Mouse (Mus musculus): ENCODE measurements around the gene Krtap12-1.

Gene Krtap12-1

GRCm38 (mm10) chr10:77769727-77770126 is 49.3 kb downstream of the Krtap12-1 start:
- H3K4me3 ChIP-seq (replicated peaks; ENCODE audit: low read length), result no peak overlapping the region
- no peaks in the 10 kb centered on the region for H3K36me3 ChIP-seq (ENCODE audit: insufficient read depth, low read length)
- H3K9me3 ChIP-seq (ENCODE audit: low read length), result no peaks in the 10 kb centered on the region
- H3K4me1 ChIP-seq (replicated peaks; ENCODE audit: low read depth, low read length), result no peaks in the 10 kb centered on the region
- no peaks in the 10 kb centered on the region for H3K27me3 ChIP-seq (ENCODE audit: insufficient read depth, low read length)
- TF ChIP-seq CTCF (conservative IDR thresholded peaks at IDR 0.05; ENCODE audit: low read length) (no peak), POU5F1 (IDR thresholded peaks at IDR 0.05; ENCODE audit: borderline replicate concordance, low read length) (no peak), NANOG (IDR thresholded peaks at IDR 0.05; ENCODE audit: borderline replicate concordance, low read length) (no peak)
